Mouse (Mus musculus) liver, adult (tissue): ENCODE data around the gene Cox19.

ENCODE experiments used
- GATA4 ChIP-seq: IDR thresholded peaks from 2 replicates; pipeline ENCODE4 v1.6.1; 2014; ENCODE audit warnings: mild to moderate bottlenecking, low read length; ENCODE audit not compliant: insufficient replicate concordance

Cox19 gene

GRCm38 (mm10) chr5:139310477-139310876, 40.7 kb downstream of the Cox19 start:
- no peak for TF ChIP-seq GATA4

DNA sequence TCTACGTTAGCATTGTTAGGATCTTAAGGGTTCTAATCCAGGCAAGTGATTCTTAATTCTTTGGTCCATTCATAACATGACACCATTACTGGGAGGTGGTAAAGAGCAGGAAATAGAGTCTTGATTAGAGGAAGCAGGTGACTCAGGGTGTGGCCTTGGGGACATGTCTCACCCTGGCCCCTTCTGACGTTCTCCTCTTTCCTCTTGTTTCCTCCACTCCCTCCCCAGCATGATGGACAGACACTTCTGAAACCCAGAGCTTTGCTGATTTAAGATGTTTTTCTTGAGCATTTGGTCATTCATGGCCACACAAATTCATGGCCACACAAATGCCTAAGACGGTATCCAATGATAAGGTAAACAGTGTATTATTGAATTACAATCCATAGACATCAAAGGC, 41.3 kb downstream of the Cox19 start:
- TF ChIP-seq GATA4, result no peak

DNA sequence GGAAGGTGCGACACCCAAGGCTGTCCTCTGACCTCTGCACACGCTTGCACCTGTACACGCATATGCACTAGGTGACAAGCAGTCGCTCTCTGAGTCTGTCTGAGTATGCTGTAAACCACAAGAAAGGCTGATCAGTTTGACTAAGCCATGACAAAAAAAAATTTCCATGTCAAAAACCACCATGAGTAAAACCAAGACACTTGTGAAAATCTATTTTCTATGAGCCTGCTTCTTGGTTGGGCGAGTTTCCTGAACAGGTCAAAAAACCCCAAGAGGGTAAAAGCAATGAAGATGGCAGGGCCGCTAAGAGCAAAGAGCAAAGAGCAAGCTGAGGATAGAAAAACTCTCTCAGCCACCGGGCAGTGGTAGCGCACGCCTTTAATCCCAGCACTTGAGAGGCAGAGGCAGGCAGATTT, 47.6 kb downstream of the Cox19 start:
- TF ChIP-seq GATA4, result no peak

GRCm38 (mm10) chr5:139302101-139302500, 49.1 kb downstream of the Cox19 start:
- no peak for TF ChIP-seq GATA4

GRCm38 (mm10) chr5:139297745-139298144, 53.5 kb downstream of the Cox19 start:
- no peak for TF ChIP-seq GATA4

GRCm38 (mm10) chr5:139297092-139297491, 54.1 kb downstream of the Cox19 start:
- no peak for TF ChIP-seq GATA4

DNA sequence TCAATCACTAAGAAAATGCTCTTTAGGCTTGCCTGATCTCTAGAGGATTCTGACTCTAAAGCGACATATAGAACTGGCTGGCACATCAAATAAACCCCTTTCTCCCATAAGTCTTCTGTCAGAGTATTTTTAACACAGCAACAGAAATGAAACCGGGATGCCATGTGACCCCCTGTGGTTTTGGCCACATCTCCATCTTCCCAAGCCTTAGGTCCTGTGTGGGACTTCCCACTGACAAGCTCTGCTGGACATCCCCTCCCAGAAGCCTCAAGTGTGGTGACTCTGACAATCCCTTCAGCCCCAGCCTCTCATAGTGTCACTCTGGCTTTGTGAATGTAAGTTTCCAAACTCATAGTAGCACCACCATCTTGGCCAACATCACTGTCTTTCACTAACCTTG, 57.1 kb downstream of the Cox19 start:
- no peak for TF ChIP-seq GATA4

DNA sequence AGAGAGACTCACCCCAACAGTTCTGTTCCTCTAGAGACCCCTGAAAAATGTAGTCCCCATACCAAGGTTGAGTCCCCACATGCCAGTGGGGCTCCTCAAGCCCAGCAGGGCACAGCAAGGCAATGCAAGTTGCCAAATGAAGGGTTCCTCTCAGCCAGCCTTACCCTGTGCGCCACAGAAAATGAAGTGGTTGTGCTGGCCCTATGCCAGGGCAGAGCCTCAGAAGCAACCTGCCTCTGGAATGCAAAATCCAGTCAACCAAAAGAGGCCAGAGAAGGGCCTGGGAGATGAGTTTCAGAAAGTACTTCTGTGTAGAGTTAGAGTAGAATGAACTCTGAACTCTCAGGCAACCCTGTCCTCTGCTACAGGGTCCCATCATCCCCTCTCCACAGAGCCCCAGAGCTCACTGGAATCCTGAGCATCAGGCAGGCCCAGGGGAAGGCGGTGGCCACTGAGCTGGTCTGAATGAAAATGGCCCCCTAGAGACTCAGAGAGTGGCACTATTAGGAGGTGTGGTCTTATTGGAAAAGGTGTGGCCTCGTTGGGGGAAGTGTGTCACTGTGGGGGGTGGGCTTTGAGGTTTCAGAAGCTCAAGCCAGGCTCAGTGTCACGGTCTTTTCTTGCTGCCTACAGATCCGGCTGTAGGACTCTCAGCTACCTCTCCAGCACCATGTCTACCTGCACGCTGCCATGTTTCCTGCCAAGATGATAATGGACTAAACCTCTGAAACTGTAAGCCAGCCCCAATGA, 59.2 kb downstream of the Cox19 start:
- no peak for TF ChIP-seq GATA4

DNA sequence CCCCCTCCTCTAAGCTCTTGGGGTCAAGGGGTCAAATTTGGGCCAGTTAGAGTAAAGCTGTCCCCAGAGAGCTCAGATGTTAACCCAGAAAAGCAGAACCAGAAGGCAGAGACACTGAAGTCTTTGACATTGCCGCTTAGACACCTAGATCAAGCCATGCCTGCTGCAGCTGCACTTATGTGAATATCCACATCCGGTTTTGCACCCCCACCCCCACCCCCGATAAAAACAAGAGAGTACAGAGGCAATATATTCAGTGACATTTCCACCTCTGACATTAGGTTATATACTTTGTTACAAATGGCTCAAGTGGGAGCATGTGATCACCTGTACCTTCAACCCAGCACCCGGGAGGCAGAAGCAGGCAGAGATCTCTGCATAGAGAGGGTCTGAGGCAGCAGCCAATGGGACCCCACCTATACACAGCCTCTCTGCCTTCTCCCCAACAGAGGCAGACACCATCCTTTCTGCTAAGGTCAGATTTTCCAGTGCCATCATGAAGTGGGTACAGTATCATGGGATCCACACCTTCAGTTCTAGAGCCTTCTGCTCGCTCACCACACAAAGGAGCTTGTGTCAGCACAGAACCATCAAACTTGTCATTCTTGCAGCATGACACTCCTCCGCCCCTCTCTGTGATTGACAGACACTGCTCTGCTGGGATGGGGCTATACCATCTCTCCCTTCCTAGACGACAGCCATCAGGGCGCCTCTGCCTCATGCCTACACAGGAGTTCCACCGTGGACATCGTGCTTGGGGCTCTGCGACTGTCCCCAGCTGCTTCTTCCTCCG, 60.6 kb downstream of the Cox19 start:
- TF ChIP-seq GATA4, result no peak

GRCm38 (mm10) chr5:139288591-139288990, 62.6 kb downstream of the Cox19 start:
- TF ChIP-seq GATA4, result no peak

GRCm38 (mm10) chr5:139287787-139288186, 63.4 kb downstream of the Cox19 start:
- no peak for TF ChIP-seq GATA4

- no peak for TF ChIP-seq GATA4
Measured at GRCm38 (mm10) chr5:139287099-139287498, 64.1 kb downstream of the Cox19 start.
